Mouse (Mus musculus) kidney, postnatal 36 days (tissue): Measurements from ENCODE around the gene Defb41.
"Not testable (repeated sequence)": the region's sequence is repeated elsewhere in the genome, so short reads cannot be mapped to it uniquely, and the experiment has no call there.

ENCODE experiments used
- DNase-seq, 2 experiments: peaks; one replicate each; pipeline ENCODE4 v3.0.0; 2021 to 2022; ENCODE audit warnings: mixed read lengths in 2 of 2

Defb41 gene

GRCm38 (mm10) chr1:18265038-18265437 is at the start of gene Defb41:
Gene Defb41 (minus strand): TSS chr1:18265138.
- no peak for DNase-seq

GRCm38 (mm10) chr1:18308474-18308829 is 43.5 kb upstream of the Defb41 start:
- no peak for DNase-seq

GRCm38 (mm10) chr1:18307545-18308473 is 42.9 kb upstream of the Defb41 start:
- DNase-seq, result no peak

DNA sequence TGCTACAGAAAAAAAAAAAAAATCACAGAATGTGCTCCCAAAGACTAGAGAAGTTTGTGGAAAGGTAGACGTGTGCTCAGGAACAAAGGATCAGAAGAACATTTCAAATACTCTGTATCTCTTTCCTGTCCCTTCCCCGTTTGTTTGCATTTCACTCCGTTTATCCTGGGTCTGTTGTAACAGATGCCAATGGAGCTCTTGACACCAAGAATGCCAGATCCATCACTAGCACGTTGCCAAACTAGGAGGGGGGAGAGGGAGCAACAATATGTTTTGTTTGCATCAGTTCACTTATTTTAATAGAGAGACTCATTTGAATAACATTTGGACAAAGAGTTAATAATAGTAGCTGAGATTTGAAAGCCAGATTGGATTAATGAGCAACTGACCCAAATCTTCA is 27.6 kb upstream of the Defb41 start:
- no peak for DNase-seq

DNA sequence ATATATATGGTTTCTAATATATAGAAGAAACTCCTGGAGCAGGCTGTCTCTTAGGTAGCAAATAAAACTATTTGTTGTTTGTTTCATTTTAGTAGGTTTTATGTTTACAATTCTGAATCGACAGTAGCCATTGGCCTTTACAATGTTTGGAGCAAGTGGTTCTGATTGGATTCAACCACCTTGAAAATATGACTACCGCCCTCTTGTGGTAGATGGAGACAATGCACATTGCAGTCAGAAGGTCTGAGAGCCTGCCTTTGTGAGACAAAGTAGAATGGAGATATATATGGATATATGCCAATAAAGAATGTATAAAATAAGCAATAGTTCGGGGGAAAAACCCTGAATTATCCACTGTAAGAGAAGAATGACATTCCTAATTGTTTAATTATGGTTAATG is 23.9 kb upstream of the Defb41 start:
- DNase-seq, result peak in 1 of 2 experiments; percentile 2

- DNase-seq, result no peak
Measured at GRCm38 (mm10) chr1:18287371-18287770, 22.4 kb upstream of the Defb41 start.

GRCm38 (mm10) chr1:18271095-18271494 is 6.2 kb upstream of the Defb41 start:
- no peak for DNase-seq

DNA sequence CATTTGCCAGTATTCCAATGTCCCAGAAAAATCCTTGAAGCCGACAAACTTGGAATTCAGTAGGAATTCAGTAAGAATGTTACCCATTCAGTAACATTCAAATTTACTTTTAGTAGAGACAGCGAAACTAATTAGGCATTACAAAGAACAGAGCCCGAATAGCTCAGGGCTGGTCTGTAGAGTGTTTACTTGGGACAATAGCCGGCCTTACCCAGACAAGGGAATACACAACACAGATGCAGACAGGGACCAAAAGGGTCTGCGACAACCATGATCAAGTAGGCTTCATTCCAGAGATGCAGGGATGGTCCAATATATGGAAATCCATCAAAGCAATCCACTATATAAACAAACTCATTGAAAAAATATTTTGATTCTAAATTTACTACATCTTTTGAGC is 3.9 kb upstream of the Defb41 start:
- no peak for DNase-seq

GRCm38 (mm10) chr1:18245801-18246580 is 18.9 kb downstream of the Defb41 start:
- not testable (repeated sequence) for DNase-seq

DNA sequence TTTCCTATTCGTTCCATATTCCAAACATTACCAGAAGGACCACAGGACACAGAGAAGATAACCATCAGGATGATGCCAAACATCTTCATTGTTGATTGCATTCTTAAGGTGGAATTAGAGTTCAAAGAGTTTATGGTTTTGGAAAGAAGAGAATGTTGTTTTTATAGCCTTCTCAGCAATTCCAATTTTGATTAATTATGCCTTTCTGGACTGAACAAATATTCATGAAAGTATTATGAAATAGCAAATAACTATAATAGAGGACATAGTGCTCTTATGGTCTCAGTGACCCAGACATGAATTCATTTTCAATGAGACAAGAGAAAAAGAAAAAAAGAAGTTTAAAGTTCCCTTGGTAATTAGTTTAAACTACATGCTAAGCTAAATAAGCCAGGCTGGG is 27.6 kb downstream of the Defb41 start, which contains the start of gene Defb18:
Gene Defb18, minus strand, starts transcription at position 101 of the 400 bp plus-strand sequence.
- no peak for DNase-seq

DNA sequence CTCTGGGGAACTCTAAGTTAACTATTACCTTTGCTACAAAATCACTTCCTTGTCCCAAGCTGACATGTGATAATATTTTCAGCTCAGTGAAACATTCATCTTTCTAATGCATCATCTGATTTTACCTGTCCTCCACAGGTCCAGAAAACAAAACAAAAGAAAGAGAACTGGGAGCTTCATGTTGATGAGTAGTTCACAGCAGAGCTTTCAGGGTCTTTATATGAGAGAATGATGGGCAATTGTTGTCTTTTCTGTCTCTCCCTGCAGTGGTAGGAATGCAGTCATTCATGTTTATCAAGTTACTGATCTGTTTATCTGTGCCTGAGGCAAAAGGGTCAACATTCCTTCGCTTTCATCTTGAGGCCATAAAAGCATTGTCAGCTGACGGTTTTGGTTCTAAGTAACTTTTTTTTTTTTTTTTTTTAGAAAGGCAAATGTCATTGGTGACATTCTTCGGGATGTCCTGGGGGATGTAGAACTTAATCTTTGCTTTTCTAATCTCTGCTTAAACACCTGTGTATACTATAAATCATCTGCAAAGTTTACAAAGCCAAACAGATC is 41.5 kb downstream of the Defb41 start:
- no peak for DNase-seq
